Mouse (Mus musculus): ENCODE results near the gene Casp14. TPM values are rescaled to one million over a fixed set of nuclear protein-coding genes. Genes with fewer than 3 reads are reported as not detected.
"Not testable (repeated sequence)": the region's sequence is repeated elsewhere in the genome, so short reads cannot be mapped to it uniquely, and the experiment has no call there.

Gene Casp14
- polyA plus RNA-seq, 1 experiment from 2014 or later = not detected

GRCm38 (mm10) chr10:78710706-78711105, 7.4 kb downstream of the Casp14 start:
- no peaks in the 10 kb centered on the region for H3K36me3 ChIP-seq (ENCODE audit: control insufficient read depth, insufficient read depth)
- H3K4me1 ChIP-seq (ENCODE audit: control insufficient read depth, insufficient read depth, low read length) = no peaks in the 10 kb centered on the region
- no peak overlapping the region for H3K9ac ChIP-seq (ENCODE audit: low read length)
- ATAC-seq (replicated peaks; ENCODE audit: extremely low read depth, insufficient read depth, low FRiP score) = no peak
- no peak overlapping the region for H3K4me3 ChIP-seq (ENCODE audit: low read length)
- H3K27ac ChIP-seq (ENCODE audit: low read length) = no peak overlapping the region
- no peaks in the 10 kb centered on the region for H3K27me3 ChIP-seq (ENCODE audit: control insufficient read depth, insufficient read depth, low read length)
- no peaks in the 10 kb centered on the region for H3K9me3 ChIP-seq (replicated peaks; ENCODE audit: control insufficient read depth, low read length)
- H3K4me2 ChIP-seq (ENCODE audit: low read depth, low read length) = no peak overlapping the region

DNA sequence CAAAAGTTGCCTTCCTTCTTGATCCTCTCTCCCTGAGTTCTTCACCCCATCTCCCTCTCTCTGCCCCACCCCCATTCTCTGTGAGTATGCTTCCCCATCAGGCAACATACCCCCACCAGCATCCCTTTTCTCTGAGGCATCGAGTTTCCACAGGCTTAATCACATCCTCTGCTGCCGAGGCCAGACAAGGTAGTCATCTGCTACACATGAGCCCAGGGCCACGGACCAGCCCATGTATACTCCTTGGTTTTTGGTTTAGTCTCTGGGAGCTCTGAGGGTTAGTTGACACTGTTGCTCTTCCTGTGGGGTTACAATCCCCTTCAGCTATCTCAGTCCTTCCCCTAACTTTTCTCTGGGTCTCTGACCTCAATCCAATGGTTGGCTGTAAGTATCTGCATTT, 17.2 kb downstream of the Casp14 start:
- ATAC-seq (replicated peaks; ENCODE audit: extremely low read depth, insufficient read depth, low FRiP score) = no peak

DNA sequence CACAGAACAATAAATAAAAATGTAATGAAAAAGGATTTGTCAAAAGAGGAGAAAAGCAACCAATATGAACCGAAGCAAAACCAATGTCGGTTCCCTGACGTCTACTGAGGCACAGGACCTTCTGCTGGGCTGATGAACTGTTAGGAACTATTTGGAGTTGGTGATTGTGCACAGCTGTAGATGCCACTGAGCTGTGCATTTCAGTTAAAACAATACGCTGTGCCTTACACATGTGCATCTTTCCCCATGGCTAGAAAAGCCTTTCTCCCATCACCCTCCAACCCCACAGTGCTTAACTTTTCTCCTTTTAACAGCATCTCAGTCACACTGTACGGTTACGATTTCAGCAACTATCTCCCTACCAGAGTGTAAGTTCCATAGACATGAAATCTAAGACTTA, 28.1 kb downstream of the Casp14 start:
- 77% methylated on average over 6 of the region's 6 CpGs for WGBS
- no peak overlapping the region for H3K4me3 ChIP-seq (ENCODE audit: low read length)
- no peak for ATAC-seq (replicated peaks; ENCODE audit: extremely low read depth, insufficient read depth, low FRiP score)

More for the DNA sequence above, 17.2 kb downstream of the Casp14 start:
- H3K27ac ChIP-seq (ENCODE audit: low read length) = no peak overlapping the region
- H3K9me3 ChIP-seq (replicated peaks; ENCODE audit: control insufficient read depth, low read length) = no peaks in the 10 kb centered on the region
- H3K4me2 ChIP-seq (ENCODE audit: low read depth, low read length) = no peak overlapping the region
- WGBS = 43% methylated on average over 3 of the region's 3 CpGs
- no peaks in the 10 kb centered on the region for H3K4me1 ChIP-seq (ENCODE audit: control insufficient read depth, insufficient read depth, low read length)
- no peaks in the 10 kb centered on the region for H3K36me3 ChIP-seq (ENCODE audit: control insufficient read depth, insufficient read depth)
- H3K27me3 ChIP-seq (ENCODE audit: control insufficient read depth, insufficient read depth, low read length) = no peaks in the 10 kb centered on the region
- no peak overlapping the region for H3K9ac ChIP-seq (ENCODE audit: low read length)
- H3K4me3 ChIP-seq (ENCODE audit: low read length) = no peak overlapping the region

GRCm38 (mm10) chr10:78686995-78687577, 31.0 kb downstream of the Casp14 start:
- no peaks in the 10 kb centered on the region for H3K27me3 ChIP-seq (ENCODE audit: control insufficient read depth, insufficient read depth, low read length)
- H3K27ac ChIP-seq (ENCODE audit: low read length) = no peak overlapping the region
- no peaks in the 10 kb centered on the region for H3K4me1 ChIP-seq (ENCODE audit: control insufficient read depth, insufficient read depth, low read length)
- no peak overlapping the region for H3K4me3 ChIP-seq (ENCODE audit: low read length)
- no peak overlapping the region for H3K9ac ChIP-seq (ENCODE audit: low read length)
- 70% methylated on average over 4 of the region's 4 CpGs for WGBS
- H3K36me3 ChIP-seq (ENCODE audit: control insufficient read depth, insufficient read depth) = no peaks in the 10 kb centered on the region
- H3K4me2 ChIP-seq (ENCODE audit: low read depth, low read length) = no peak overlapping the region
- no peak for ATAC-seq (replicated peaks; ENCODE audit: extremely low read depth, insufficient read depth, low FRiP score)
- H3K9me3 ChIP-seq (replicated peaks; ENCODE audit: control insufficient read depth, low read length) = no peaks in the 10 kb centered on the region

More for the DNA sequence above, 28.1 kb downstream of the Casp14 start:
- Histone ChIP-seq H3K9me3 (replicated peaks; ENCODE audit: control insufficient read depth, low read length) (no peaks in the 10 kb centered on the region), H3K4me2 (ENCODE audit: low read depth, low read length) (no peak overlapping the region), H3K36me3 (ENCODE audit: control insufficient read depth, insufficient read depth) (no peaks in the 10 kb centered on the region), H3K9ac (ENCODE audit: low read length) (no peak overlapping the region), H3K4me1 (ENCODE audit: control insufficient read depth, insufficient read depth, low read length) (no peaks in the 10 kb centered on the region), H3K27ac (ENCODE audit: low read length) (no peak overlapping the region), H3K27me3 (ENCODE audit: control insufficient read depth, insufficient read depth, low read length) (no peaks in the 10 kb centered on the region)

DNA sequence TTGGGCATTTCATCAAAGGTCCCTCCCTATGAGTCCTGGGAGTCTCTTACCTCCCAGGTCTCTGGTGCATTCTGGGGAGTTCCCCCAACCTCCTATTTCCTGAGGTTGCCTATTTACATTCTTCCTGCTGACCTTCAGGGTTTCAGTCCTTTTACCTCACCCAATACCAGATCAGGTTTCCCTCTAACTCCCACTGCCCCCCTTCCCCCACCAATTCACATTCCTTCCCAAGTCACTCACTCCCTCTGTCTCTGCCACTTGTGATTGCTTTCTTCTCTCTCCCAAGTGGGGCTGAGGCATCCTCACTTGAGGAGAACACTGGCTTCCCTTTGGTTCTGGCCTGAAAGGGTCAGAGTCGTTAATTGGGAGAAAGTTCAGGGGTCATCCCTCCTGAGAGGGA, 48.0 kb downstream of the Casp14 start:
- ATAC-seq (replicated peaks; ENCODE audit: extremely low read depth, insufficient read depth, low FRiP score); H3K36me3 ChIP-seq (ENCODE audit: control insufficient read depth, insufficient read depth); H3K4me2 ChIP-seq (ENCODE audit: low read depth, low read length); H3K4me3 ChIP-seq (ENCODE audit: low read length); H3K27ac ChIP-seq (ENCODE audit: low read length); H3K4me1 ChIP-seq (ENCODE audit: control insufficient read depth, insufficient read depth, low read length); H3K9ac ChIP-seq (ENCODE audit: low read length); H3K9me3 ChIP-seq (replicated peaks; ENCODE audit: control insufficient read depth, low read length); H3K27me3 ChIP-seq (ENCODE audit: control insufficient read depth, insufficient read depth, low read length): not testable (repeated sequence)
- WGBS = 7% methylated on average over 1 of the region's 1 CpGs

GRCm38 (mm10) chr10:78666696-78667095, 51.4 kb downstream of the Casp14 start:
- not testable (repeated sequence) for H3K36me3 ChIP-seq (ENCODE audit: control insufficient read depth, insufficient read depth); H3K27ac ChIP-seq (ENCODE audit: low read length); H3K4me1 ChIP-seq (ENCODE audit: control insufficient read depth, insufficient read depth, low read length); H3K27me3 ChIP-seq (ENCODE audit: control insufficient read depth, insufficient read depth, low read length); ATAC-seq (replicated peaks; ENCODE audit: extremely low read depth, insufficient read depth, low FRiP score); H3K4me2 ChIP-seq (ENCODE audit: low read depth, low read length); H3K4me3 ChIP-seq (ENCODE audit: low read length); H3K9me3 ChIP-seq (replicated peaks; ENCODE audit: control insufficient read depth, low read length); H3K9ac ChIP-seq (ENCODE audit: low read length)
- WGBS = 89% methylated on average over 10 of the region's 10 CpGs

GRCm38 (mm10) chr10:78664546-78664945, 53.5 kb downstream of the Casp14 start:
- 88% methylated on average over 1 of the region's 1 CpGs for whole genome bisulfite sequencing

More at GRCm38 (mm10) chr10:78664546-78664945, 53.5 kb downstream of the Casp14 start:
- no peak overlapping the region for H3K4me3 ChIP-seq (ENCODE audit: low read length)
- no peaks in the 10 kb centered on the region for H3K9me3 ChIP-seq (replicated peaks; ENCODE audit: control insufficient read depth, low read length)
- no peaks in the 10 kb centered on the region for H3K36me3 ChIP-seq (ENCODE audit: control insufficient read depth, insufficient read depth)
- no peak overlapping the region for H3K27ac ChIP-seq (ENCODE audit: low read length)
- H3K9ac ChIP-seq (ENCODE audit: low read length) = no peak overlapping the region
- H3K4me2 ChIP-seq (ENCODE audit: low read depth, low read length) = no peak overlapping the region
- no peaks in the 10 kb centered on the region for H3K4me1 ChIP-seq (ENCODE audit: control insufficient read depth, insufficient read depth, low read length)
- H3K27me3 ChIP-seq (ENCODE audit: control insufficient read depth, insufficient read depth, low read length) = no peaks in the 10 kb centered on the region
- ATAC-seq (replicated peaks; ENCODE audit: extremely low read depth, insufficient read depth, low FRiP score) = no peak

Other genes starting within 250 kb of the Casp14 start
- not detected in 2 replicates for gene Olfr1358, start 200.9 kb downstream of the Casp14 start, polyA plus RNA-seq (2015; fragmentation: Nextera tagmentation; extraction: Ambion mirVana)
- 94.5 and 96.4 TPM in 2 replicates for gene Ilvbl, start 143.9 kb downstream of the Casp14 start, polyA plus RNA-seq (2015; fragmentation: Nextera tagmentation; extraction: Ambion mirVana)
- 10.8 and 12.2 TPM in 2 replicates for gene Syde1, start 126.3 kb downstream of the Casp14 start, polyA plus RNA-seq (2015; fragmentation: Nextera tagmentation; extraction: Ambion mirVana)
- not detected in 2 replicates for gene Olfr1357, start 100.2 kb downstream of the Casp14 start, polyA plus RNA-seq (2015; fragmentation: Nextera tagmentation; extraction: Ambion mirVana)
- gene Ccdc105, start 34.8 kb upstream of the Casp14 start, polyA plus RNA-seq (2015; fragmentation: Nextera tagmentation; extraction: Ambion mirVana) = not detected in 2 replicates
- 0.16 and 0.27 TPM in 2 replicates for gene Slc1a6, start 62.2 kb upstream of the Casp14 start, polyA plus RNA-seq (2015; fragmentation: Nextera tagmentation; extraction: Ambion mirVana)
- not detected in 2 replicates for gene Olfr1356, start 133.9 kb upstream of the Casp14 start, polyA plus RNA-seq (2015; fragmentation: Nextera tagmentation; extraction: Ambion mirVana)
- gene Olfr1355, start 157.2 kb upstream of the Casp14 start, polyA plus RNA-seq (2015; fragmentation: Nextera tagmentation; extraction: Ambion mirVana) = not detected in 2 replicates
- not detected in 2 replicates for gene Olfr1354, start 194.9 kb upstream of the Casp14 start, polyA plus RNA-seq (2015; fragmentation: Nextera tagmentation; extraction: Ambion mirVana)
- not detected in 2 replicates for gene Olfr8, start 232.3 kb upstream of the Casp14 start, polyA plus RNA-seq (2015; fragmentation: Nextera tagmentation; extraction: Ambion mirVana)
- not detected in 2 replicates for gene Olfr1353, start 245.0 kb upstream of the Casp14 start, polyA plus RNA-seq (2015; fragmentation: Nextera tagmentation; extraction: Ambion mirVana)